Mouse (Mus musculus) liver, embryonic 14.5 days (tissue): ENCODE measurements around the gene Krtap10-10. TPM values are rescaled to one million over a fixed set of nuclear protein-coding genes. Genes with fewer than 3 reads are reported as not detected.

Experiments used
- ATAC-seq: fragments of 200-750 bp; cut with Nextera tagmentation; 2 replicates; pipeline ENCODE4 v1.8.0; 2017; ENCODE audit warnings: moderate number of reproducible peaks, mild to moderate bottlenecking, moderate library complexity; ENCODE audit not compliant: insufficient read depth
- DNase-seq, 3 experiments: peaks; one replicate each; pipeline ENCODE4 v3.0.0-alpha.2; 2012 to 2013; ENCODE audit warnings: low read depth in 3 of 3, low spot score in 3 of 3
- H3K27ac ChIP-seq: fragments of 300-500 bp; sonication (generic); 2 replicates; pipeline ENCODE4 v1.5.1; 2014; ENCODE audit warnings: moderate library complexity, mild to moderate bottlenecking, control low read depth, inconsistent platforms
- H3K27me3 ChIP-seq: fragments of 300-500 bp; sonication (generic); 2 replicates; pipeline ENCODE4 v1.6.1; 2014; ENCODE audit warnings: mild to moderate bottlenecking, low read length, moderate library complexity; ENCODE audit not compliant: control insufficient read depth, insufficient read depth
- H3K36me3 ChIP-seq: fragments of 300-500 bp; sonication (generic); replicated peaks from 2 replicates; pipeline ENCODE4 v1.6.1; 2014; ENCODE audit warnings: low read depth; ENCODE audit not compliant: control insufficient read depth, insufficient read depth
- H3K4me1 ChIP-seq, 2 experiments: fragments of 200-500 bp in 1 of 2; fragments of 300-500 bp in 1 of 2; sonication (generic) in 1 of 2; replicated peaks; 2 replicates each; pipeline ENCODE4 v1.6.1; 2012 to 2014; ENCODE audit warnings: antibody characterized with exemption in 1 of 2, inconsistent platforms in 1 of 2, low read length in 1 of 2; ENCODE audit not compliant: control insufficient read depth in 2 of 2, insufficient read depth in 2 of 2
- H3K4me2 ChIP-seq: fragments of 300-500 bp; sonication (generic); 2 replicates; pipeline ENCODE4 v1.6.1; 2014; ENCODE audit warnings: low read depth, mild to moderate bottlenecking, control low read depth, moderate library complexity
- H3K4me3 ChIP-seq, 2 experiments: fragments of 200-500 bp in 1 of 2; fragments of 300-500 bp in 1 of 2; sonication (generic) in 1 of 2; 2 replicates each; pipeline ENCODE4 v1.5.1; 2012 to 2014; ENCODE audit warnings: low read depth in 2 of 2, low read length in 2 of 2, mild to moderate bottlenecking in 2 of 2, control low read depth in 1 of 2, inconsistent platforms in 1 of 2, moderate library complexity in 1 of 2; ENCODE audit not compliant: insufficient read depth in 1 of 2
- H3K9ac ChIP-seq: fragments of 300-500 bp; sonication (generic); replicated peaks from 2 replicates; pipeline ENCODE4 v1.6.1; 2014; ENCODE audit warnings: mild to moderate bottlenecking, control low read depth, moderate library complexity
- H3K9me3 ChIP-seq: fragments of 300-500 bp; sonication (generic); 2 replicates; pipeline ENCODE4 v1.6.1; 2016; ENCODE audit warnings: low read length, mixed read lengths; ENCODE audit not compliant: control insufficient read depth
- CTCF ChIP-seq: IDR thresholded peaks from 2 replicates; pipeline ENCODE4 v1.5.1; 2016; ENCODE audit warnings: antibody characterized with exemption, low read depth, control low read depth
- EP300 ChIP-seq: IDR thresholded peaks from 2 replicates; pipeline ENCODE4 v1.6.1; 2016; ENCODE audit warnings: antibody characterized with exemption, low read depth
- WGBS: fragments of 180-500 bp; shearing (Covaris S2); extraction: QIAGEN DNeasy Blood & Tissue Kit; methylation state at CpG from one replicate; pipeline ENCODE4 v1.1.7; 2014; ENCODE audit not compliant: insufficient replicate concordance; 5-methylcytosine and 5-hydroxymethylcytosine counted together
- polyA plus RNA-seq, 2 experiments: library from polyadenylated mRNA; depleted of rRNA in 1 of 2; stranded (reverse) in 1 of 2; unstranded in 1 of 2; fragments of >200 nt; fragmentation: Nextera tagmentation in 1 of 2; extraction: Ambion mirVana in 1 of 2; gene quantifications; 2 replicates each; pipeline versions ENCODE4 v1.2.1 to v1.2.3; 2012 to 2014

Krtap10-10 gene
- polyA plus RNA-seq, 2 experiments: not detected

- whole genome bisulfite sequencing: 82% methylated on average over 4 of the region's 4 CpGs
- no peaks in the 10 kb centered on the region for H3K9me3 ChIP-seq
- no peak for ATAC-seq
- no peak overlapping the region for H3K4me2 ChIP-seq
- no peaks in the 10 kb centered on the region for H3K27me3 ChIP-seq
- no peak overlapping the region for H3K9ac ChIP-seq
- H3K36me3 ChIP-seq: no peaks in the 10 kb centered on the region
- DNase-seq: no peak
- no peak overlapping the region for H3K4me3 ChIP-seq
- H3K4me1 ChIP-seq: no peaks in the 10 kb centered on the region
- no peak overlapping the region for H3K27ac ChIP-seq
- no peak for TF ChIP-seq CTCF
- no peak for TF ChIP-seq EP300
Measured at GRCm38 (mm10) chr10:77818523-77818922, 17.2 kb upstream of the Krtap10-10 start.

DNA sequence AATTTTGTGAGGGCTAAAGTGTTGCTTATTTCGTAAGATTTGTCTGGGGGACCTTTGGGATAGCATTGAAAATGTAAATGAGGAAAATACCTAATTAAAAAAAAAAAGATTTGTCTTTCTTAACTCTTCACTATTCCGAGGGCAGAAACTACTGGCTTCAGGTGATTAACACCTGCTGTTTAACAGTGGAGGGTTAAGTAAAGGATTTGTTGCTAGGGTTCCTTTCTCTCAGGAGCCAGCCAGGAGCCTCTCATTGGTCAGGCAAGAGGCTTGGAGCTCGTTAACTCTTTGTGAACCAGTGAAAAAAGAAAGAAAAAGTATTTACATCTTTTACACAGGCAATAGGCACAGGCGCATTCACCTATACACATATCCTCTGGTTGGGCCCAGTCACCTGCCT lies 16.5 kb upstream of the Krtap10-10 start:
- Histone ChIP-seq H3K4me1 (no peaks in the 10 kb centered on the region), H3K36me3 (no peaks in the 10 kb centered on the region), H3K9ac (no peak overlapping the region), H3K27me3 (no peaks in the 10 kb centered on the region), H3K27ac (no peak overlapping the region), H3K9me3 (no peaks in the 10 kb centered on the region), H3K4me2 (no peak overlapping the region), H3K4me3 (no peak overlapping the region)
- ATAC-seq: no peak
- WGBS: 40% methylated on average over 4 of the region's 4 CpGs
- DNase-seq: no peak
- no peak for TF ChIP-seq EP300
- no peak for TF ChIP-seq CTCF

GRCm38 (mm10) chr10:77826951-77827350 lies 8.8 kb upstream of the Krtap10-10 start, which contains the start of gene Krtap10-4:
Krtap10-4 (minus strand) TSS chr10:77827095.
- Histone ChIP-seq H3K4me2 (no peak within 1 kb of the TSS), H3K27ac (no peak within 1 kb of the TSS), H3K36me3 (no peaks in the 10 kb centered on the region), H3K9ac (no peak within 1 kb of the TSS), H3K4me1 (no peaks in the 10 kb centered on the region), H3K9me3 (no peaks in the 10 kb centered on the region), H3K27me3 (no peaks in the 10 kb centered on the region), H3K4me3 (no peak within 1 kb of the TSS)
- 49% methylated on average over 6 of the region's 6 CpGs for WGBS
- DNase-seq (no peak), ATAC-seq (no peak)
- TF ChIP-seq CTCF (no peak), EP300 (no peak)

DNA sequence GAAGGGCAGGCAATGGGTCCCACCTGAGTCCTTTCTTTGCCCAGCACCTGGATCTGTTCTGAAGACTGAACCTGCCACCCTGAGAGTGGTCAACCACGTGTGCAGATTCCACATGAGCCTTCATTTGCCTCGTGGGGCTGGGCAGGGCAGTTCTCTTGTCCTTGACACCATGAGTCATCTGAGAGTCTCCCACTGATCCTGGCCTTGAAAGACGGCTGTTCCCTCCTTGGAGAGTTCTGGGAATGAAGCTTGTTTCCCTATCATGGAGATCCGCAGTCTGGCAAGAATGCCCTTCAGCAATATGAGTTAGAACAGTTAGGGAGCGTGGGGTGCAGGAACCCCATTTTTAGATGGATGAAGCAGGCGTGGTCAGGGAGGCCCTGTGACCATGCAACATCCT lies 3.3 kb downstream of the Krtap10-10 start:
- ATAC-seq: no peak
- TF ChIP-seq EP300: no peak
- TF ChIP-seq CTCF: no peak
- no peak overlapping the region for H3K9ac ChIP-seq
- H3K9me3 ChIP-seq: no peaks in the 10 kb centered on the region; the same call in 1 of the 2 replicates
- no peak overlapping the region for H3K4me2 ChIP-seq
- H3K27me3 ChIP-seq: no peaks in the 10 kb centered on the region
- H3K27ac ChIP-seq: no peak overlapping the region
- no peaks in the 10 kb centered on the region for H3K36me3 ChIP-seq
- no peaks in the 10 kb centered on the region for H3K4me1 ChIP-seq
- WGBS: 52% methylated on average over 6 of the region's 6 CpGs
- H3K4me3 ChIP-seq: no peak overlapping the region
- no peak for DNase-seq

- Histone ChIP-seq H3K4me1 (no peaks in the 10 kb centered on the region), H3K4me2 (no peak within 1 kb of the TSS), H3K9me3 (no peaks in the 10 kb centered on the region), H3K9ac (no peak within 1 kb of the TSS), H3K4me3 (no peak within 1 kb of the TSS), H3K27me3 (no peaks in the 10 kb centered on the region), H3K36me3 (no peaks in the 10 kb centered on the region), H3K27ac (no peak within 1 kb of the TSS)
- 48% methylated on average over 3 of the region's 3 CpGs for WGBS
- no peak for DNase-seq
- no peak for ATAC-seq
- no peak for TF ChIP-seq CTCF
- TF ChIP-seq EP300: no peak
Measured at GRCm38 (mm10) chr10:77846503-77846902, 10.8 kb downstream of the Krtap10-10 start, which contains the start of gene Gm36176. Gm36176 (plus strand) TSS chr10:77846803.
